Mouse (Mus musculus): ENCODE measurements at regions not wholly inside any gene's neighbourhood (a gene's known extent, or its start where the extent isn't known, plus 50 kb on each side); places are given as distances from the start of the nearest gene placed in this dataset.

GRCm38 (mm10) chr5:119739386-119739785, 68.9 kb downstream of the Tbx3 start:
- DNase-seq (ENCODE audit: low read depth, low spot score): peak; percentile 5

GRCm38 (mm10) chr5:119741116-119741515, 70.6 kb downstream of the Tbx3 start:
- peak; percentile 71 for DNase-seq (ENCODE audit: low read depth, low spot score)

GRCm38 (mm10) chr5:119743733-119744132, 73.3 kb downstream of the Tbx3 start:
- no peak for DNase-seq (ENCODE audit: low read depth, low spot score)

GRCm38 (mm10) chr5:119747038-119747437, 76.6 kb downstream of the Tbx3 start:
- DNase-seq (ENCODE audit: low read depth, low spot score): no peak

GRCm38 (mm10) chr5:119748667-119749066, 78.2 kb downstream of the Tbx3 start:
- DNase-seq (ENCODE audit: low read depth, low spot score): no peak

GRCm38 (mm10) chr5:119749153-119749552, 78.7 kb downstream of the Tbx3 start:
- no peak for DNase-seq (ENCODE audit: low read depth, low spot score)

- no peak for DNase-seq (ENCODE audit: low read depth, low spot score)
Measured at GRCm38 (mm10) chr5:119755782-119756181, 76.7 kb upstream of the Tbx5 start.

GRCm38 (mm10) chr5:119758880-119759279, 73.6 kb upstream of the Tbx5 start:
- DNase-seq (ENCODE audit: low read depth, low spot score): no peak

- DNase-seq (ENCODE audit: low read depth, low spot score): no peak
Measured at GRCm38 (mm10) chr5:119762102-119762501, 70.4 kb upstream of the Tbx5 start.

- no peak for DNase-seq (ENCODE audit: low read depth, low spot score)
Measured at GRCm38 (mm10) chr5:119763337-119763736, 69.1 kb upstream of the Tbx5 start.

- no peak for DNase-seq (ENCODE audit: low read depth, low spot score)
Measured at GRCm38 (mm10) chr5:119766372-119766771, 66.1 kb upstream of the Tbx5 start.

- DNase-seq (ENCODE audit: low read depth, low spot score): no peak
Measured at GRCm38 (mm10) chr5:119770951-119771350, 61.5 kb upstream of the Tbx5 start.

GRCm38 (mm10) chr5:119776106-119776887, 56.2 kb upstream of the Tbx5 start:
- no peak for DNase-seq (ENCODE audit: low read depth, low spot score)

GRCm38 (mm10) chr5:119777836-119778235, 54.6 kb upstream of the Tbx5 start:
- DNase-seq (ENCODE audit: low read depth, low spot score): peak; percentile 14

- no peak for DNase-seq (ENCODE audit: low read depth, low spot score)
Measured at GRCm38 (mm10) chr5:119781375-119781774, 51.1 kb upstream of the Tbx5 start.

Data from CD4-positive, CD25-positive, alpha-beta regulatory T cell, adult 2 months (primary cell).